Mouse (Mus musculus) liver, embryonic 14.5 days (tissue): ENCODE measurements at regions not wholly inside any gene's neighbourhood (a gene's known extent, or its start where the extent isn't known, plus 50 kb on each side); places are given as distances from the start of the nearest gene placed in this dataset.

Experiments
- CTCF ChIP-seq: IDR thresholded peaks from 2 replicates; pipeline ENCODE4 v1.5.1; 2016; ENCODE audit warnings: antibody characterized with exemption, low read depth, control low read depth
- EP300 ChIP-seq: IDR thresholded peaks from 2 replicates; pipeline ENCODE4 v1.6.1; 2016; ENCODE audit warnings: antibody characterized with exemption, low read depth

DNA sequence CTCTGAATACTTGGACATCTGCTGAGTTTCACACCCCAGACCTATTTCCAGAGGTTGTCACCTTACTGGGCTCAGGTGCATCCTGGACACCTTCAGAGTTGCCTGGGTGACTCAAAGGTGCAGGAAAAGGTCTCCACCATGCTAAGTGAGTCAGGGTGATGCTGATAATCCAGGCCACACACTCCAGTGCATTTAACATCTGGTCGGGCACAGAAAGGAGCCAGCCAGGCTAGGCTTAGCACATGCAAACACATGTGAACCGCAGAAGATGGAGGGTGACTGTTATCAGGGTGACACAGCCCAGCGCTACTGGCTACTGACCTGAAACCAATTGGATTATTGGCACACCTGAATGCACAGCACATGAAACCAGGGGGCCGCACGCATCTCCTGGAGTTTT, 255.9 kb downstream of the 4933412E24Rik start:
- TF ChIP-seq CTCF (no peak), EP300 (no peak)
